21 mouse cellular contexts compared by ENCODE assay signal in genomic region chr4:132608147-132608546, GRCm38 (mm10). TPM values are rescaled to one million over a fixed set of nuclear protein-coding genes. Genes with fewer than 3 reads are reported as not detected.
DNase-seq lines count a peak whose midpoint lies in the region; ATAC-seq and TF ChIP-seq lines count a peak whose summit lies in the region.
"Had no signal": no experiment of that assay in that cellular context is flagged by ENCODE, and none has a peak within 500 bp of the region (broad histone marks: within the 10 kb centered on the region; RNA-seq: fewer than 3 reads in every experiment).

No protein-coding gene starts in this region.

- DNase-seq in heart, adult 11 months: peak; percentile 96
- DNase-seq in heart, postnatal 36 days: no peak
- DNase-seq in stomach, postnatal 0 days (ENCODE audit: low spot score): no peak
- DNase-seq in forebrain, postnatal 0 days: no peak
- no peak for DNase-seq in layer of hippocampus, adult 2 months (ENCODE audit: low spot score in 2 of 2)
- DNase-seq: B cell, adult 2 months; cerebellum, postnatal 36 days; kidney, adult 18-20 months; kidney, postnatal 36 days; thymus, postnatal 14 days had no signal

- TF ChIP-seq POLR2A in bone marrow macrophage, adult 2 months (IDR thresholded peaks at IDR 0.05; ENCODE audit: borderline replicate concordance, low read depth, low read length): no peak

- H3K27me3 ChIP-seq in heart, embryonic 14.5 days (ENCODE audit: control insufficient read depth, insufficient read depth, low read length): no peaks in the 10 kb centered on the region
- H3K27me3 ChIP-seq in stomach, postnatal 0 days (ENCODE audit: control insufficient read depth, insufficient read depth, low read length): no peaks in the 10 kb centered on the region
- H3K27me3 ChIP-seq in forebrain, postnatal 0 days (ENCODE audit: insufficient read depth, low read length): no peaks in the 10 kb centered on the region
- H3K27me3 ChIP-seq: embryonic facial prominence, embryonic 12.5 days; limb, embryonic 12.5 days; neural tube, embryonic 13.5 days; stomach, embryonic 15.5 days had no signal

- no peak overlapping the region for H3K4me2 ChIP-seq in heart, embryonic 14.5 days (ENCODE audit: low read length)
- H3K4me2 ChIP-seq in stomach, postnatal 0 days (replicated peaks; ENCODE audit: low read depth): no peak overlapping the region
- no peak overlapping the region for H3K4me2 ChIP-seq in forebrain, postnatal 0 days (ENCODE audit: low read depth)
- H3K4me2 ChIP-seq: embryonic facial prominence, embryonic 12.5 days; limb, embryonic 12.5 days; neural tube, embryonic 13.5 days; stomach, embryonic 15.5 days had no signal

- no peak overlapping the region for H3K4me3 ChIP-seq in bone marrow macrophage, adult 2 months (ENCODE audit: insufficient read depth, low read length)
- no peak overlapping the region for H3K4me3 ChIP-seq in heart, embryonic 14.5 days (ENCODE audit: control insufficient read depth in 1 of 2, insufficient read depth in 1 of 2, low read depth in 1 of 2, low read length in 2 of 2)
- H3K4me3 ChIP-seq in stomach, postnatal 0 days (ENCODE audit: low read depth, low read length): no peak overlapping the region
- H3K4me3 ChIP-seq in forebrain, postnatal 0 days (ENCODE audit: low read depth, low read length): no peak overlapping the region
- no peak overlapping the region for H3K4me3 ChIP-seq in layer of hippocampus, adult 2 months
- H3K4me3 ChIP-seq: embryonic facial prominence, embryonic 12.5 days; left cerebral cortex, adult 2 months; limb, embryonic 12.5 days; megakaryocyte, embryonic 14.5 days; neural tube, embryonic 13.5 days; stomach, embryonic 15.5 days had no signal

- peaks cover 76% of the 10 kb centered on the region for H3K4me1 ChIP-seq in bone marrow macrophage, adult 2 months (ENCODE audit: control insufficient read depth, insufficient read depth, low read length)
- H3K4me1 ChIP-seq in heart, embryonic 14.5 days (ENCODE audit: control insufficient read depth in 2 of 2, insufficient read depth in 2 of 2, low read length in 2 of 2): peaks cover 8 to 11% of the 10 kb centered on the region in 2 experiments
- H3K4me1 ChIP-seq in stomach, postnatal 0 days (replicated peaks; ENCODE audit: control insufficient read depth, insufficient read depth): no peaks in the 10 kb centered on the region
- H3K4me1 ChIP-seq in forebrain, postnatal 0 days (ENCODE audit: insufficient read depth): no peaks in the 10 kb centered on the region
- H3K4me1 ChIP-seq: embryonic facial prominence, embryonic 12.5 days; limb, embryonic 12.5 days; neural tube, embryonic 13.5 days; stomach, embryonic 15.5 days had no signal

- intact Hi-C loops in heart, postnatal 36 days (cut with DNase I): no loop called here

- H3K27ac ChIP-seq in bone marrow macrophage, adult 2 months (ENCODE audit: insufficient read depth, low read depth, low read length): peak overlapping the region; percentile 99
- H3K27ac ChIP-seq in heart, embryonic 14.5 days (replicated peaks in 1 of 2; ENCODE audit: control insufficient read depth in 1 of 2, insufficient read depth in 1 of 2, low read depth in 2 of 2, low read length in 2 of 2): peak overlapping the region; percentile 91 to 95
- no peak overlapping the region for H3K27ac ChIP-seq in stomach, postnatal 0 days (replicated peaks)
- H3K27ac ChIP-seq in forebrain, postnatal 0 days (ENCODE audit: low read depth, low read length): no peak overlapping the region
- no peak overlapping the region for H3K27ac ChIP-seq in layer of hippocampus, adult 2 months
- H3K27ac ChIP-seq: embryonic facial prominence, embryonic 12.5 days; left cerebral cortex, adult 2 months; limb, embryonic 12.5 days; liver, embryonic 14.5 days; neural tube, embryonic 13.5 days; stomach, embryonic 15.5 days had no signal

- no peak for TF ChIP-seq CTCF in bone marrow macrophage, adult 2 months (IDR thresholded peaks at IDR 0.05; ENCODE audit: low read depth, low read length)
- TF ChIP-seq CTCF in stomach, postnatal 0 days (IDR thresholded peaks at IDR 0.05; ENCODE audit: low read depth): no peak
- TF ChIP-seq CTCF in forebrain, postnatal 0 days (IDR thresholded peaks at IDR 0.05; ENCODE audit: low read depth): no peak
- TF ChIP-seq CTCF in layer of hippocampus, adult 2 months (conservative IDR thresholded peaks at IDR 0.05): no peak

- ATAC-seq in heart, embryonic 14.5 days (ENCODE audit: insufficient number of reproducible peaks, insufficient read depth, low FRiP score, low read depth): peak; percentile 83
- peak; percentile 26; the same call in 1 of the 2 replicates for ATAC-seq in stomach, postnatal 0 days (ENCODE audit: low FRiP score, low TSS enrichment)
- ATAC-seq in forebrain, postnatal 0 days: no peak
- ATAC-seq: hindbrain, embryonic 16.5 days; lung, postnatal 0 days had no signal

- WGBS in heart, embryonic 14.5 days: 23% methylated on average over 4 of the region's 4 CpGs
- WGBS in stomach, postnatal 0 days: 25% methylated on average over 4 of the region's 4 CpGs
- 60% methylated on average over 4 of the region's 4 CpGs for WGBS in forebrain, postnatal 0 days

- no peak overlapping the region for H3K9ac ChIP-seq in heart, embryonic 14.5 days (ENCODE audit: low read length)
- no peak overlapping the region for H3K9ac ChIP-seq in stomach, postnatal 0 days (ENCODE audit: low read length)
- H3K9ac ChIP-seq in forebrain, postnatal 0 days: no peak overlapping the region
- H3K9ac ChIP-seq: embryonic facial prominence, embryonic 12.5 days; limb, embryonic 12.5 days; liver, embryonic 14.5 days; neural tube, embryonic 13.5 days; stomach, embryonic 15.5 days had no signal

- no peaks in the 10 kb centered on the region for H3K36me3 ChIP-seq in heart, embryonic 14.5 days (ENCODE audit: control insufficient read depth, insufficient read depth, low read length)
- H3K36me3 ChIP-seq in stomach, postnatal 0 days (ENCODE audit: control insufficient read depth, insufficient read depth, low read length): no peaks in the 10 kb centered on the region
- no peaks in the 10 kb centered on the region for H3K36me3 ChIP-seq in forebrain, postnatal 0 days (ENCODE audit: insufficient read depth)
- H3K36me3 ChIP-seq: embryonic facial prominence, embryonic 12.5 days; limb, embryonic 12.5 days; neural tube, embryonic 13.5 days; stomach, embryonic 15.5 days had no signal

- TF ChIP-seq EP300 in stomach, postnatal 0 days (optimal IDR thresholded peaks at IDR 0.05): no peak

- no peaks in the 10 kb centered on the region for H3K9me3 ChIP-seq in heart, embryonic 14.5 days (ENCODE audit: control insufficient read depth, low read length)
- no peaks in the 10 kb centered on the region for H3K9me3 ChIP-seq in stomach, postnatal 0 days (ENCODE audit: control insufficient read depth, low read length)
- no peaks in the 10 kb centered on the region for H3K9me3 ChIP-seq in forebrain, postnatal 0 days (ENCODE audit: low read length)
- H3K9me3 ChIP-seq: embryonic facial prominence, embryonic 12.5 days; limb, embryonic 12.5 days; megakaryocyte, embryonic 14.5 days; neural tube, embryonic 13.5 days; stomach, embryonic 15.5 days had no signal

RNA-seq across cellular contexts. Expression of gene Eya3, which starts 30.6 kb away (rescaled TPM):
- 10 to 100 TPM; 28.2 to 35.0 TPM for total RNA-seq in heart, postnatal 36 days (2021)
- polyA plus RNA-seq in bone marrow macrophage, adult 2 months (2012; ENCODE audit: insufficient read depth, insufficient read length, missing spikeins): 37.9 and 42.5 TPM in 2 replicates
- 19.2 and 20.2 TPM in 2 replicates for polyA plus RNA-seq in heart, embryonic 14.5 days (2014; fragmentation: Nextera tagmentation; extraction: Ambion mirVana)
- 9.9 and 10.4 TPM in 2 replicates for polyA plus RNA-seq in stomach, postnatal 0 days (2015; fragmentation: Nextera tagmentation; extraction: Ambion mirVana)
- 18.6 and 21.8 TPM in 2 replicates for total RNA-seq in forebrain, postnatal 0 days (2014; rRNA removed)
- 6.0 and 7.2 TPM in 2 replicates for polyA plus RNA-seq in forebrain, postnatal 0 days (2015; fragmentation: Nextera tagmentation; extraction: Ambion mirVana)
- 10 to 100 TPM; 24.2 to 28.2 TPM for total RNA-seq in layer of hippocampus, adult 2 months (2021)

RNA-seq across cellular contexts. Expression of gene Ptafr, which starts 44.3 kb away (rescaled TPM):
- 1 to 10 TPM; 1.8 to 3.2 TPM for total RNA-seq in heart, postnatal 36 days (2021)
- 81.4 and 91.0 TPM in 2 replicates for polyA plus RNA-seq in bone marrow macrophage, adult 2 months (2012; ENCODE audit: insufficient read depth, insufficient read length, missing spikeins)
- 0.66 and 0.73 TPM in 2 replicates for polyA plus RNA-seq in heart, embryonic 14.5 days (2014; fragmentation: Nextera tagmentation; extraction: Ambion mirVana)
- 0.88 and 0.90 TPM in 2 replicates for polyA plus RNA-seq in stomach, postnatal 0 days (2015; fragmentation: Nextera tagmentation; extraction: Ambion mirVana)
- 0.38 TPM in 2 replicates for total RNA-seq in forebrain, postnatal 0 days (2014; rRNA removed)
- polyA plus RNA-seq in forebrain, postnatal 0 days (2015; fragmentation: Nextera tagmentation; extraction: Ambion mirVana): 0.23 and 0.38 TPM in 2 replicates
- total RNA-seq in layer of hippocampus, adult 2 months (2021): 1 to 10 TPM; 1.0 to 1.1 TPM

Comparison
In these comparisons a context has a peak if more than half of its experiments do, and no peak if none do; other contexts are left out.
1. H3K27ac ChIP-seq: peak in bone marrow macrophage, adult 2 months (single experiment) and heart, embryonic 14.5 days (2 of 2); none in stomach, postnatal 0 days (single experiment), forebrain, postnatal 0 days (single experiment) and layer of hippocampus, adult 2 months (single experiment).
2. RNA of gene Ptafr, which starts 44.3 kb away (polyA plus RNA-seq): 81.4 to 91.0 TPM in bone marrow macrophage, adult 2 months; 0.88 to 0.90 TPM in stomach, postnatal 0 days, 0.66 to 0.73 TPM in heart, embryonic 14.5 days and 0.23 to 0.38 TPM in forebrain, postnatal 0 days; every median in the first group is over 10 times any median in the second.